Mouse (Mus musculus) testis, adult 2 months (tissue): ENCODE data around the gene Cckar.

Source experiments
- CTCF ChIP-seq: fragments of 200-500 bp; IDR thresholded peaks from 2 replicates; pipeline ENCODE4 v1.5.1; 2012; ENCODE audit warnings: low read depth, mild to moderate bottlenecking, inconsistent platforms, low read length, moderate library complexity; ENCODE audit not compliant: control insufficient read depth, insufficient read depth, insufficient replicate concordance
- POLR2A ChIP-seq: fragments of 200-500 bp; IDR thresholded peaks from 2 replicates; pipeline ENCODE4 v1.6.1; 2012; ENCODE audit warnings: low read depth, mild to moderate bottlenecking, inconsistent platforms, low read length, moderate library complexity; ENCODE audit not compliant: control insufficient read depth

DNA sequence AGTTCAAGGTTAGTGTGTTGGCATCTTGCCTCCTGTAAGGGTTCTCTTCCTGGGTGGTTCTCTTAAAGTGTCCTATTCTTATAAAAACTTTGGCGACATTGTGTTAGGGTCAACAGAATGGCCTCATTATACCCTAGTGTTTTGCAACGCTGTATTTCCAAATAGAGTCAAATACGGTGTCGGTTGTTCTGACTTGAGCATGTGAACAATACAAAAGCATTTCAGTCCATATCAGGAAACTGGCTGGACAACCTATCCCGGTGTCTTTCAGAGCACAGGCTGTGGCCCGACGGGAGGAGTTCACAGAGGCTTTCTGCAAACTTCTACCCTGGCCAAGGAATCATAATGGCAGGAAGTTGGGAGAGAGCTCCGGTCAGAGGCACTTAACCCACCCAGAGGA lies 15.4 kb downstream of the Cckar start:
- TF ChIP-seq CTCF (no peak), POLR2A (no peak)
